Mouse (Mus musculus): ENCODE measurements around the gene Zfp185.

Zfp185 gene

DNA sequence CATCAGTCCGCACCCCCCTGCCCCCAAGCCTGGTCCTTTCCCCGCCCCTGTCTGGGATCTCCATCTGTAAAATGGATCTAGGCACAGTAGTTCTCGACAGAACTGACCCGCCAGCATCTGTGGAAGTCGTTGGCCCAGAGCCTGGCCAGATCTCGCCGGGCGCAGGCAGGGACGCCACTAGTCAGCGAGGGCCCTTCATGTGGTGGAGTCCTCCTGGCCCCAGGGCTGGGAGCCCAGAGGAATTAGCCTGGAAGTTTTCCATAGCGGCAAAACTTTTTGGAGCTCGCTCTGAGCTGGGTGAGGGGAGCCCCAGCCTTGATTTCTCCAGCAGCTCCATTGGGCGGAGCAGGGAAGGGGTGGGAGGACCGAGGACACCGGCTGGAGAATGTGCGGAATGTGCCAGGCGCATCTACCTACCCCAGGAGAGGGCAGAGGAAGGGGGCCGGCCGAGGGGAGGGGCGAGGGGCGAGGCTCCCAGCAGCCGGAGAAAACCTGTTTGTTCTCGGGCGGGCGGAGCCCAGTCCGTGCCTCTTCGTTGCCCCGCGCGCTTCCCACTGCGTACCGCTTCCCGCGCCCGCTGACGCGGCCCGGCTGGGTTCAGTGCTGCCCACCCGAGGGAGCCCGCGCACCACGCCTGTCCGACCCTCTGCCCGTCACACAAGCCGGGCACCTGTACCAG, at the start of gene Zfp185:
Zfp185 (plus strand) TSS at position 499 of the 679 bp plus-strand sequence.
- peak; percentile 39 for DNase-seq (ENCODE audit: low spot score)

DNA sequence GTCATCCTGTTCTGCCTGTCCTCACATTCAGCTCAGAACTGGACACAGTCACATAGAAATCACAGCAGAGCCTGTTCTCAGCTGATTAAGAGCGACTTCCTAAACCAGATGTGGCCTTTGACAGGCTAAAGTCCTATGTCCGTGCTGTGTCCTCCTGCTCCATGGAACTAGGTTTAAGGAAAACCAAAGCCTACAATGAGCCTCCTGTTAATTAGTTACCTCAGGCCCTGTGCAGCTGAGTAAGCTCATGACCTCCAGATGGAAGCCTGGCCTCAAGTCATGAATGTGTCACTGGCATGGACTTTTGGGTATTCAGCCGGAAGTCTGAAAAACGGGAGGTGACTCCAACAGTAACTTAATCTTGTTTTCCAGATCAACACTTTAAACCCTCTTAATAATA, 33.7 kb upstream of the Zfp185 start:
- no peak for DNase-seq (ENCODE audit: low spot score)

DNA sequence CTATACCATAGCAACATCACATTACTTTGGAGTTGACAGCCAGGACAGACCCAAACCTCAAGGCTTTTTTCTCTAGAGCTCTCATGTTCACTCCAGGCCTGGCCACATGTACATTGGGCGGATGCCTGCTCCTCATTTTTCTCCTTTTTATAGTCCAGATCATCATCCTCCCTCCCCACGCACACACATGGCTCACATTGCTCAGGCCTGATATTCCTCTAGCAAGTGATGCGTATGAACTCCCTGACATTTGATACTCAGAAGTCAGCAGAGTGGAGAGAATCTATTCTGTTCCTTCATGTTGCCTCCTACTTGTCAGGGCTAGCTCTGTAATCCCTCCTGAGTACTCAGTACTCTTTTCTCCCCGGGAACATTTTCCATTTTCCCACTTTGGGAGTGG, 30.7 kb upstream of the Zfp185 start:
- DNase-seq (ENCODE audit: low spot score): no peak

DNA sequence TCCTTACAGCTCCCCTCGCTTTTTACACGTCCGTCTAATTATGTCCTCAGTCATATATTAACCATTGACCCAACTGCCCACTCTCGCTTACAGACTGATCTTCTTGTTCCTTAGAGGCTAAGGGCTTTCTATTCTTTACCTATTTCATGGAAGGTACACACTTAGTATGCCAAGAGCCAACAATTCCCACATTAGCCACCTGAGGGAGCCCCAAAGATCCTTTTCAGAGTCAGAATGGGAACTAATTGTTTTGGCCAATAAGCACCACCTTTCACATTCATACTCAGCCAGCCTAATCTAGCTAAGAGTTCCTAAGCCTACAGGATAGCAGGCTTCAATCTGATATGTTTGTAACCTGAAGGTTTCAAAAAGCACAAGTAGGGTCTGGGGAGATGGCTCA, 26.7 kb upstream of the Zfp185 start:
- no peak for DNase-seq (ENCODE audit: low spot score)

DNA sequence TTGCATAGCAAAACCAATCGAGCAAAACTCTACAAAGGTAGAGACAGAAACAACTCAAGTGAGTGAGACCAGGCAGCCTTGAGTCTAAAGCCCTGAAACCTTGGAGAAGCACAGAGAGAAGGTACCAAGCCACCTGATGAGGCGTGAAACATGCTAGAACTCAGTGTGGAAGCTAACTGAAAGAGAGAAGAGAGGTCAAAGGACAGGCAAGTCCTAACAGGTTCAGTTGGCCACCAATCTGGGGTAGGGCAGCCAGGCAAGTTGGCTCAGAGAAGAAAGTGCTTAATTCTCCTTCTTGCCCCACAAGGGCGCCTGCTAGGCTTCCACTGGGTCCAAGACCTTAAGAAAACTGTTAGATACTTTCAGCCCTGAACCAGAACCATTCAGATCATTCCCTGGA, 25.6 kb upstream of the Zfp185 start:
- DNase-seq (ENCODE audit: low spot score): no peak

DNA sequence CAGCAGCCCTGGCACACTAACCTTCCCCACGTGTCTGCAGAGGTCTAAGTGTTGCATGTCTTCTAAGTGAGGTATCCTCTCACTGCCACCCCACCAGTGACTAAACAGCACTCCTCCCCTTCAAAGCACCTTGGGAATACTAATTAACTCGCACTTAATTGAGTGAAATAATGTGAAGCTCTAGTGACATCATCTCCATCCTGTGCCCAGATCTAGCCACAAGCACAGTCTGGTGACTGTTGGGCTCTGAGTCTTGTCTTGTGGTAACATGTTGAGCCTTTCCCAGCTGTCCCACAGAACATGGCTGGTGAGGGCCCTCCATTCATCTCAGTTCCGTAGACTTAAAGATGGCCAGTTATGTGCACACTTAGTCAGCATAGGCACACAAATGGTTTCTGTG, 24.4 kb upstream of the Zfp185 start:
- no peak for DNase-seq (ENCODE audit: low spot score)

DNA sequence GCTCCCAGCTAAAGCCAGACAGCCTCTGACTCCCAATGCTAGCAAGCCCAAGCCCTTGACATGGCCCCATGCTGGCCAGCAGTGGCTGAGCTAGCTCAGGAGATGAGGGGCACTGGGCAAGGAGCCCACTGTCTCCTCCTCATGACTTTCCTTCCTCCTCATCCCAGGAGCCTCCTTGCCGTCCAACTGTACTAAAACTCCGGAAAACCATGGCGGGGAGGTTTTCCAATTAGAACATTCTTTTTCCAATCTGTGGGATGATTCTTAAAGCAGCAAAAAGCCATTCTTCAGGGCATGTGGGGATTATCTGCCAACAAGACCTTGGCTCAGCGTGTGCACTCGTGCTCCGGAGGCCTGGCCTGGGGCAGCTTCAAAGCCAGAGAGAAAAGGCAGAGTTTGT, 4.3 kb upstream of the Zfp185 start:
- DNase-seq (ENCODE audit: low spot score): no peak

DNA sequence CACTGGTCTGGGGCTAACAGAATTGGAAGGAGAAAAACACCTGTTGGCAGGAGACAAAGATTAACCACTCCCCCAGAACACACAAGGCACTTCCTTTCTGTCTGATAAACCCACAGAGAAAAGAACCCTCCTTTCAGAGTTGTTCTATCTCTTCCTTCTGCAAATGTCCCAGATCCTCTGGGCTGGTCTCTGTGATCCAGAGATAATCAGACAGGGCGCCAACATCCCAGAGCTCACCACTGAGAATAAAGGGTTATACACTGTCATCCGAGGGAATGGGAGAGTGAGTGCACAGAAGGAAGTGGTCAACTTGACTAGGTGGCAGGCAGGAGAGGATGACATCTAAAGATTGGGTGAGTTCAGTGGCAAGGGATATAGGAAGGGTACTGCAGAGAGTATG, 1.5 kb upstream of the Zfp185 start:
- DNase-seq (ENCODE audit: low spot score): no peak

DNA sequence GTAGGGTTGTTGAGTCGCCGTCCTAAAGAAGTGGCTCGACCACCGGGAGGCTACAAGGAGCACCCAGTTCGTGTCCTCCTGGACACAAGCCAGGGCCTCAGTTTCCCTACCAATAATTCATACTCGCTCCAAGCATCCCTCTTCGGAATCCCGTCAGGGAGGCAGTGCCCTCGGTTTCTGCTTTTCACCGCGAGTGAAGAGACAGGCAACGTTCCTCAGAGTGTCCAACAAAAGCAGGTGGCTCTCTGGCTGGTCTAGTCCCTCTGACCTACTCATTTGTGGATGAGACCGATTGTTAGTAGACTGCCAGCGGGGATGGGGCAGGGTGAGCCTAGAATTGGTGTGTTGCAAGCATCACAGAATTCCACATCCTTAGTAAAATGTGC, 374 bp downstream of the Zfp185 start:
- no peak for DNase-seq (ENCODE audit: low spot score)

DNA sequence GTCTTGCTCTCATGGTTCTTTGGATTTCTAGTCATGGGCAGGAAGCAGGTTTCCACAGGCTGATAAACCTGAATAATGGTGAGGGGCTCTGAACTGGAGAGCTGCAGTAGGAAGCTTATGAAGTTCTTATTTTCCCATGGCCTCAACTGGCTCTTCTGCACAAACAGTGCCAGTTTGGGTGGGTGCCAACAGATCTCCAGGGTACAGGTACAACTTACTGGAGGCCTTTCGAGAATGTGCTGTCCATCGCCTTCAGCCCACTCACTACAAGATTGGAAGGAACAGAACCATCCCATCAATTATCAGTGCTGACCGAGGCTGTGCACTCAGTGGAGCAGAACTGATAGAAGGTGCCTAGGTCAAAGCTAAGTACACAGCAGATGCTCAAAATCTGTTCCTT, 1.3 kb downstream of the Zfp185 start:
- no peak for DNase-seq (ENCODE audit: low spot score)

DNA sequence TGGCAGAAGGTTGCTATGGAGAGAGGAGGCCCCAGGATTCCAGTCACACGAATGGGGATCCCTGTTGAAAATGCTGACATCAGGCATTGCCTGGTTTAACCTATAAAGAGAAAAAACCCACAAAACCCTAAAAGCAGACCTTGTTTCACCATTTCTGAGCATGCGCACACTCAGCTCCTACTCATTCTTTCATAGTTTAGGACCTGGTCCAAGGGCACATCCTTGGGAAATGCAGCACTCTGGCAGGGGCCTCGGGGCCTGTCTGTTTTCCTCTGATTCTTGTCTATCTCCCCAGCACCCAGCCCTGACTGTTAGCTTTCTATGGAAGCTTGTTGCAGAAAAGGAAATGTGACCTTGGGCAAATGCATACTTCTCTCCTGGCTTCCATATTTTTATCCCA, 3.4 kb downstream of the Zfp185 start:
- no peak for DNase-seq (ENCODE audit: low spot score)

DNA sequence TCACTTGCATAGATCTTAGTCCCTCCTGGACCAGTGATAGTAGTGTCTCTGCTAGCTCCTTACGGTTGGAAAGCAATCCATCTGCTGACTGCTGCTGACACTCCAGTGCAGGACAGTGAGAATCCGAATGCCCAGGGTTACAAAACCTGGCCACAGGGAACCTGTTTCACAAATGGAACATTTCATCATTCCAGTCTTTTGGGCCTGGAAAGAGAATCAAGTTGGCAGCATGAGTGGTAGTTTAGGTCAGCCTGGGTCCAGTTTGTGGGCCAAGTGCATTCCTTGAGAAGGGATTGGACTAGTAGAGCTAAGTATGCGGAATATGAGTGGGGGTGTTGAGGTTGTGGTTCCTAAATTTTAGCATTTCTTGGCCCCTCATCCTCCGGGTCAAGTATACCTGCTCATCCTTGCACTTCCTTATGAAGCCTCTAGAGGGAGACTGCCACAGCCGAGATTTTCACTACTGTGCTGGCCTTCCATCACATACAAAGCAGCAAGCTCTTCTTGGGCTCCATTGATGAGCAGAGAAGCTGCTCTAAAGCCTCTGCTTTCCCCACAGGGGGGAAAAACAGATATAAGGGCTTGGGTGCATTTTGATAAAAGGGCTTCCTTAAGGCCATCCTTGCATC, 5.3 kb downstream of the Zfp185 start:
- DNase-seq (ENCODE audit: low spot score): no peak

DNA sequence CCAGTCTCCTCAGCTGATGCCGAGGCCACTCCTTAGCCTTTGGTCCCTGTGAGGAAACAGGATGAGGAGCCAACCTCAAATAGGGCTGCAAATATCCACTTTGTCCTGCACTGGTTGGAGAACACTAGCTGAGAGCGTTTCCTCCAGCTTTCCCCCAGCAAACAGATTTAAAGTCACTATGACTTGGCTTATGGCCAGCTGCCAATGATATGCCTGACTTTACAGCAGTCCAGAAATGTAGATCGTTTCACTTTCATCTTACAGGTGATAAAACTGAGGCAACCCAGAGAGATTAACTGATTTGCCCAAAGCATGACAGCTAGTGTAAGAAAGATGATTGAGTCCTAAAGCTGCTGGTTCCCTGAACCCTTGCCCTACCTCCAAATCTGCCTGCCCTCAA, 8.4 kb downstream of the Zfp185 start:
- DNase-seq (ENCODE audit: low spot score): no peak

DNA sequence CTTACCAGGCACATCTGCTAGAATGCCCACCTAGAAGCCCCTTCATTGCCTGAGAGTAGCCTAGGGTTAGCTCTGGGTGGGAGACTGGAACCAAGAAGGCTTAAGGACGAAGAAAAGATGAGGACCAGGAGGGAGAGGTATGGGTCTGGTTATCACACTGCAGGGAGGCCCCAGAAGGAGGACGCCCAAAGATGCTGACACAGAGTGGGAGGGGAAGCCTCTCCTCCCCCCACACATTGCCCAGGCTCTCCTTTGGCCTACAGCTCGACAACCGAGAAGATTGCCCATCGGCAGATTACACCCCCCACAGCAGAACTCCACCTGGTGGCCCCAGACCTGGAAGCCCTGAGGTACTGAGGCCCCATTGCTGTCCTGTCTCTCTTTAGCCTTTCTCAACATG, 16.0 kb downstream of the Zfp185 start:
- DNase-seq (ENCODE audit: low spot score): no peak

DNA sequence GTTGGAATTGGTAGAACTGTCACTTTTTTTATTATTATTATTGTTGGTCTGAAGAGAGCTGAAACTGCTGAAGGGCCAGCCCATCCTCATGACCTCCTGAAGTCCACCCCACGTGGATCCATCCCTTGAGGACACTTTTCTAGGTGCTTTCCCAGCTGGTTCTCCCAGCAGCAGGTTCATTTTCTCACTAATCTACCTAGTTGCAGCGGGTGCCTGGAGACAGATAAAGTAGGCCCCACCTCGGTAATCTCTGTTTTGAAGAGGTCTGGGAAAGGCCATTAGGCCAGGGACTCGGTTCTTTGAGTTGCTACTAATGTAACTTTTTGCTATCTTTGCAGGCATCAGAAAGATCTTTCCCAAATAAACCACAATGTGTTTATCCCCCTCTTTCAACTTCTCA, 18.5 kb downstream of the Zfp185 start:
- DNase-seq (ENCODE audit: low spot score): no peak

DNA sequence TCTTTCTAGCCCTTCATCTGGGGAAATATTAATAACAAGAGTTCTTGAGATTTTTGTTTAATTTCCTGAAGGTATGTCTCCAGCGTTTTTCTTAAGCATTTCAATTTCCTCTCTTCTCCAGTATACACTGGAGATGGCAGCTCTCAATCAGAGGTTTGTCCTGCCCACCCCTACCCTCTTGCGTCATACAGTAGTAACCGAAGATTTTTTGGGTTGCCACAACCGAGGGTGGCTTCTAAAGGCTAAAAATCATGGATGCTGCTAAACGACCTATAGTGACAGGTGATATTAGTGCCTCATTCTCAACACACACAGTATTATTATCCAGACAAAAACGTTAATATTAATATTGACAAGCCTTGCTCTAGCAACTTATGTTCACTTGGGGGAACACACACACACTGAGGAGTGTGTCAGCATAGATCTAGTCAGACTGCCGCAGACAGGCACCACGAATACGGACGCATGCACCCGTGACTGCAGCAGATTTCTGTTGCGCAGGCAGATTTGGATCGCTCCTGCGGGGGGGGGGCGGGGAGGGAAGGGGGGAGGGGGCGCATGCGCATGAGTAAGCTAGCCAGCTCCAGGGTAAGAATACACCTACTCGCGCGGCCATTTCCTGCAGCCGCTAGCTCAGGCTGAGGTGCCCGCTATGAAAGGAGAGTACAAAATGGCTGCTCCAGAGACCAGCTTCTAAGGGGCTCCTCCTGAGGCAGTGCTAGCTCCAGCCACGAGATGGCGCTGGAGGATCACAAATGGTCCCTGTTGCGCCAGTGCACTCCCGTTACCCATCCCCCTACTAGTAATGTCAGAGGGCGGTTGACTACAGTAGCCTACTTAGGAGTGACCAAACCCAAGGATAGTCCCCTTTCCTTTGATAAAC, 20.7 kb downstream of the Zfp185 start:
- peak; percentile 88 for DNase-seq (ENCODE audit: low spot score)

DNA sequence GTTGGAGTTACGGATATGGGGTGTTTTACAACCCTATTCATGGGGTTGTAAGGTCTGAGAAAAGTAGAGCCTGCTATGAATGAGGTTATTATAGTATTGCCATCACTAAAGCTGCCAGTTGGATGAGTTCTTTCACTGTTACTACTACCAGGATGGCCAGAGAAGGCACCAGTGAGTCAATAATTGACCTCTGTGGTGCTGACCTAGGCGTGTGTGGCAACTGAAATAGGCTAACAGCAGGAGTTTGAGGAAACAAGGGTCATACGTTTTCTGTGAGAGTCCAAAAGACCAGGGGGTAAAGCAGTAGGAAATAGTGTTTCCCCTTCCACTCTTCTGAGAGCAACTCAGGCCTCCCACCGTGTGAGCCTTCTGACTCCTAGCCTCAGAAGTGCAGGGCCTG, 25.7 kb downstream of the Zfp185 start:
- no peak for DNase-seq (ENCODE audit: low spot score)

DNA sequence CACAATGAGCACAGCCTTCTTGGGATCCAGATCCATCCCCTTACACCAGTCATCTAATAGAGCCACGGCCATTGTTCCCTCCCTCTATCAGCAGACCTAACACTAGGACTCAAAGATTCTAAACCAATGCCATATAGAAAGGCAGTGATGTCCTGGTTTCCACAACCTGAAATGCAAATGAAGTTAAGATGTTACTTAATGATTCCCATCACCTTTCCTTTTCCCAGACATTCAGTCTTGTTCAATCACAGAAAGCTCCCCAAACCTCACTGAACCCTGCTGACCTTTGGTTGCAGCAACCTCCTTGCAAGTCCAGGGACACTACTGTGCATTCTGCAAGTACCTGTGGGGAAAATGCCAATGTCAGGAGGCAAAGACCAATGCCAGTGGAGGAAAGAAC, 49.9 kb downstream of the Zfp185 start, which contains the start of gene Pnma5:
Pnma5 (minus strand) TSS at position 101 of the 400 bp plus-strand sequence.
- DNase-seq (ENCODE audit: low spot score): no peak

DNA sequence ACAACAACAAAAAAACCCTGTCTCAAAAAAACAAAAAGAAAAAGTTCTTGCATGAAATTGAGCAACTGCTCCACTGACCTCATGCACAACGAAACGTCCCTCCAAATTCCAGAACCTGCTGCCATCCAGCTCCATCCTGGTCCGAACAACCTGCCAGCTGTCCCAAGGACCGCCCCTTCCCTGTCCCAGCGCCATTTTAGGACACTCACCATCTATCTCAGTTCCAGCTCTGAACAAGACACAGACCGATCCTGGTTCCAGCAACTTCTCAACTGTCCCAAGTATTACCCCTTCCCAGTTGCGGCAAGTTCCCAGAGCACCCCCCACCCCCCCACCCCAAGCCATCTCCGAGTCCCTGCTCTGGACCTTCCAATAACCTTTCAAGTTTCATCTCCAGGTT, 51.7 kb downstream of the Zfp185 start:
- no peak for DNase-seq (ENCODE audit: low spot score)

DNA sequence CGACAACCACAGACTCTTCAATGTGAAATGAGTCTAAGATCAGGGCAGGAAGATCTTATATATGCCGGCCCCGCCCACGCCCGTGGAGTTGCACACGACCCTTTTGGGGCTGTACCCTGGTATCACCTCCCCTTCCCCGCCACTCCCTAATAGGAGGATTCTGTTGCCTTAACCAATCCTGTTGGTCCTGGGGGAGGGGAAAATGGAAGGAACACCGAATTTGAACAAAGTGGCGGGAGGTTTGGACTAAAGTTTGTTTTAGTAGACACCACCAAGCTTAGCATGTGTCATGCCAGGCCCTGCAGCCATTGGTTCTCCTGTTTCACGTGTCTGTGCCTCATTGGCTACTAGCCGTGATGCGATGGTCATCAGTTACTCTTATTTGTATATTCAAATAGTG, 52.5 kb downstream of the Zfp185 start:
- DNase-seq (ENCODE audit: low spot score): no peak

DNA sequence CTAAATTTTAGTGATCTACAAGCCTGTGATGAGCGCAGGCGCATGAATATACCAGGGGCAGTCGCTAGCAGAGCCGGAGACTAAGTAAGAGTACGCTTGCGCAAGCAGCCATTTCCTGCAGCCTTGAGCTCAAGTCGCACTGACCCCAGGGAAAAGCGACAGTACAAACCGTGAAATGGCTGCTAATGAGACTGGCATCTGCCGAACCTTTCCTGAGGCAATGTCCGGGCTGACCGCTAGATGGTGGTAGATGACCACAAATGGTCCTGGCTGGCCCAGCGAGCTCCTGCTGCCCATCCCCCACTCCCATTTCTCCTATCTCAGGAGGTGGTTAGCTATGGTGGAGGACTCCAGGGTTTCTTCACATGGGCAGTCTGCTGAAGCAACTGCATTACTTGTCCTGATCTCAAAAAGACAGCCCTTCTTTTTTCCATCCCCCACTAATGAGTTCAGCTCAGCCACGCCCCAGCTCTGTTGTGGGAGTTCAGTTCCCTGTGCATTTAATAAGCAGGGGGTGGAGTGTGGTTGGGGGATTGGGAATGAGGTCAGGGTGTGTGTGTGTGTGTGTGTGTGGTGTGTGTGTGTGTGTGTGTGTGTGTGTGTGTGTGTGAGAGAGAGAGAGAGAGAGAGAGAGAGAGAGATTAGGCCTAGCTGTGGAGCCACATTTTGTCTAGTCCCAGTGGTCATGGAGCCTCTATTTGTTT, 66.9 kb downstream of the Zfp185 start:
- peak; percentile 92 for DNase-seq (ENCODE audit: low spot score)

DNA sequence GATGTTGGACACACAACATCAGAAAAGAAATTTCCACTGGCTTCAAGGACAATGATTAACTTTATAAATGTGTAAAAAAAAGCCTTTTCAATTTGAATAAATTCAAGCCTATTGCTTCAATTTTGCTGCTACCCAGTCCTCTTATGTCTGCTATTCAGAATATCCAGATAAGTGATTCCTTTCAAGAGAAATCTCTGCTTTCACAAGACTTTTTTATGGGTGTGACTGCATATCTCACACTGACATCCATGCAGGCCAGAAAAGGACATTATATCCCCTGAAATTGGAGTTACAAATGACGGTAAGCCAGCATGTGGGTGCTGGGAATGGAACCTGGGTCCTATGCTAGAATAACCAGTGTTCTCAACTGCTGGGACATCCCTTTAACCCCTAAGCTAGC, 74.4 kb downstream of the Zfp185 start:
- DNase-seq (ENCODE audit: low spot score): no peak

DNA sequence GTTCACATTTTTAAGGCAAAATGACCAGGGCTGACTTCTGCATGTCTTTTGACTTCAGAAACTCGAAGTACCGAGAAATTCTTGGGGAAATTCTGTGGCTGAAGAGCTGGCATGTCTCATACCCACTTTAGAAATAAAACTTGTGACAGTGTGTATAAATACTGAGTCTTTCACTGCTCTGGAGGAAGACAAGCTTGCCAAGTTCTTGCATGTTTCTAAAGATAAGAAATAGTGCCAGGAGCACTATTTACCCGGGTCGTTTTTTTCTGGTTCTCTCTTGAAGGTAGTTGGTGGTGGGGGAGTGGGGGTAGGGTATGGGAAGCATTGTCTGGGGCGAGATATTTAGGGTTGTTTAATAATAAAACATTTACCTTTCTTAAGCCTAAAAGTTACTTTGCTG, 75.2 kb downstream of the Zfp185 start:
- no peak for DNase-seq (ENCODE audit: low spot score)
